Mouse (Mus musculus): ENCODE data around the gene Fat3.

Gene Fat3

DNA sequence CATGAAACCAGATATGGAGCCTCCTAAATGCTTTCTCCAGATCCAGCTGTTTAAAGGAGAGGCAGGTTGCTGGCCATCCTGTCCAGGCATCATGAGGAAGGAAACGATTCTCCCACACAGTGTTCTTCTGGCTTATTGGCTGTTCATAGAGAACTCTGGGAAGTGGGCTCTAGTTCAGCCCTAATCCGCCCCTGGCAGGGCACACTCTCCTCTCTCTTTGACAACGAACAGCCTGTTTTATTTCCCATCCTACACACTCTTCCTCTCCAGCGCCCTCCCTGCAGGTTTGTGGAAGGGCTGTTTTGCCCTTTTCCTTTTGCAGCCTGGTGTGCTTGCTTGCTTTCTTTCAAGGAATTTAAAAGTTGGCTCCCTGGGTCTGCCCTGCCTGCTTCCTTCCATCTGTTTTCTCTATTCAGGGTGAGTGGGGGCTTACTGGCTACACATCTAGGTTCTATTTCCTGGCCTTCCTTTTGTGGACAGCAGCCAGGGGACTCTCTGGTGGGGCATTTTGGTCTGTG is 472.6 kb downstream of the Fat3 start:
- DNase-seq (ENCODE audit: low spot score): no peak

GRCm38 (mm10) chr9:16026054-16026453 is 475.0 kb downstream of the Fat3 start:
- DNase-seq (ENCODE audit: low spot score): no peak

DNA sequence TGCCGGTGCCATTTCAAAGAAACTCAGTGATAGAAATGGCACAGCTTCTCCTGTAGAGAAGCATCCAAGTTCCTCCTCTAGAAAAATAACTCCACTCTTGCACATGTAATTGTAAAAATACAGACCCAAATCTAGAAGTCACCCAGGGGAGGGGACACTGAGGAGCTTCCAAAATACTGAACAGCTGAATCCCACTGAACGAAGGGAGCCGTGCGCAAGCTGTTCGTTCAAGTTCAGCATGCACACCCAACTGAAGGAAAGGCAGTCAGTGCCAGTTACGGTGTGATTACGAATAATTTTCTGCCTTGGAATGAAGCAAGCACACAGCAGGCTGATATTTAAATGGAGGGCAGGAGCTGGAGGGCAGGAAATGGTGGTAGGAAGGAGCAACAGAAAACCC is 476.4 kb downstream of the Fat3 start:
- DNase-seq (ENCODE audit: low spot score): no peak

GRCm38 (mm10) chr9:16014115-16014514 is 487.0 kb downstream of the Fat3 start:
- DNase-seq (ENCODE audit: low spot score): no peak

- no peak for DNase-seq (ENCODE audit: low spot score)
These were observed 489.7 kb downstream of the Fat3 start for GRCm38 (mm10) chr9:16011382-16011781.

GRCm38 (mm10) chr9:16007516-16007915 is 493.6 kb downstream of the Fat3 start:
- no peak for DNase-seq (ENCODE audit: low spot score)

DNA sequence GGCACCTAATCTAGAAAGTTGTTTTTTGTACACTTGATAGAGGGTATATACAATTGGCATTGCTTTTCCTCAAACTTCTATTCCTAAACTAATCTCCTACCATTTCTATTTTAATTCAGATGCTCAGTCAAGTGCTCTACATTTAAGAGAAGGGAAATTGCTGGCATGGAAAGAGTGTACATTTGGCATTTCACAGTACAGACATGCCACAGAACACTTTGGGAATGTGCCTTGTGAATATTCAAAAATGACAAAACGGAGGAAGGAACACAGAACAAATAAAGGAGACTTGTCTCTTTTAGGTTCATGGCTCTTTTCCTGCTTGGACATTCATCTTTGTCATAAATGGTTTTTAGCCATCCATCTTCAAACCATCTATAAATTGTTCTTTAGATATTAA is 498.1 kb downstream of the Fat3 start:
- no peak for DNase-seq (ENCODE audit: low spot score)

DNA sequence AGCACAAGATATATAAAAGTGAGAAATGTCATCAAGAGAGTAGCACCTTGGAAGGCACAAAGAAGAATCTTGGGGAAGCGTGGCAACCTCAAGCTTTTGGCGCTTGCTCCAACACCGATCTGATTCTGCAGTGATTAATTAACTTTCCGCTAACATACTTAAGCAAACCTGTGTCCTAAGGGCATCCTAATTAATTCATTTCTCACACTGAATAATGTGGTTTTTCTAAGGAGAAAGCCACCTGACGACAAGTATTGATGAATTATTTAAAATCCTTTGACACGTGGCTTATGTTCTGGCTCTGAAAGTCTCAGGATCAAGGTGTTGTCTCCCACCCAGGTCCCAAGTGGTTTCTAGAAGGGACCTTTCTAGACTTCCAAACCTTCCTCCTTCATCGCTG is 506.3 kb downstream of the Fat3 start:
- no peak for DNase-seq (ENCODE audit: low spot score)

- no peak for DNase-seq (ENCODE audit: low spot score)
These were observed 506.9 kb downstream of the Fat3 start for GRCm38 (mm10) chr9:15994177-15994576.

DNA sequence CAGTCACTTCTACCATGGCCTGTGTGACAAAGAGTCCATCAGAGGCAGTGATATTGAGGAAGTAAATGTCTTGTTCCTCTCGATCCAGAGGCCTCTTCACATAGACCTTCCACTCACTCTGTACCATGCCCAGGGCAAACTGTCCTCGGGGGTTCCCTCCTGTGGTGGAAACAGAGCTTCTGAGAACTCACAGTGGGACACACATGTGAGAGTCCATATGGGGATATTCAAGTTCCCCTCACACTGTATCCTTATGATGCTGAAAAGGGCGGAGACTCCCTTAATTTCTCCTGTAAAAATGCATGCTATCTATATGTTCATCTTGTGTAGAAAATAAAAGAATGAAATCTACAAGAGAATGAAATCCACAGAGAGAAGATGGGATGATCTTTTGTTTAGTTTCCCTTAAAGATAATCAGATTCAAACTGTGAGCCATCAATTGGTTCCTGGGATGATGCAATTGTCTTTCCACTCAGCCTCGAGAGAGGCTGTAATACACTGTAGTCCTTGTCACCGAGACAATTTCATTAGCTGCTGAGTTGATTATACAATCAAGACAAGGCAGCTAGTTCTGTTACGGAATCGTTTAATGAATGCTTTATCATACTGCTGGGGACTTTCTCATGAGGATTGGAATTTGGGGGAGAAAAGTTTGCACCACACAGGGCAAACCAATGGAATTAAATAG is 508.8 kb downstream of the Fat3 start:
- DNase-seq (ENCODE audit: low spot score): no peak

- DNase-seq (ENCODE audit: low spot score): no peak
These were observed 522.8 kb downstream of the Fat3 start for GRCm38 (mm10) chr9:15978317-15978716.

GRCm38 (mm10) chr9:15976959-15977663 is 524.0 kb downstream of the Fat3 start:
- no peak for DNase-seq (ENCODE audit: low spot score)

- no peak for DNase-seq (ENCODE audit: low spot score)
These were observed 525.1 kb downstream of the Fat3 start for GRCm38 (mm10) chr9:15975999-15976398.

GRCm38 (mm10) chr9:15972201-15972600 is 528.9 kb downstream of the Fat3 start:
- no peak for DNase-seq (ENCODE audit: low spot score)

DNA sequence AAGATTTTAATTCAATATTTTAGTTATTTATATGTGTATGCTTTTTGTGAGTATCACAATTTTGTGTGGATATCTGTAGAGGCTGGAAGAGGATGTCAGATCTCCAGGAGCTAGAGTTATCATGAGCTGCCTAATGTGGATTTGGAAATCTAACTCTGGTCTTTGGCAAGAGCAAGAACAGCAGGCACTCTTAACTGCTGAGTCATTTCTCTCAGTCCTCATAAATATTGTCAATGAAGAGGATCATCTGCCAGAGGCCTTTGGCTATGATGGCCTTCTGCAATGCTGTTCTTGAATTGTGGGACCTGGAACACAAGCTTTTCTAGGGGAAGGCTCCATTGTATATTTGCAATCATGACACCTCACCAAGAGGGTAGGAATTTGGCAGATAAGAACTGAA is 529.7 kb downstream of the Fat3 start:
- DNase-seq (ENCODE audit: low spot score): no peak

DNA sequence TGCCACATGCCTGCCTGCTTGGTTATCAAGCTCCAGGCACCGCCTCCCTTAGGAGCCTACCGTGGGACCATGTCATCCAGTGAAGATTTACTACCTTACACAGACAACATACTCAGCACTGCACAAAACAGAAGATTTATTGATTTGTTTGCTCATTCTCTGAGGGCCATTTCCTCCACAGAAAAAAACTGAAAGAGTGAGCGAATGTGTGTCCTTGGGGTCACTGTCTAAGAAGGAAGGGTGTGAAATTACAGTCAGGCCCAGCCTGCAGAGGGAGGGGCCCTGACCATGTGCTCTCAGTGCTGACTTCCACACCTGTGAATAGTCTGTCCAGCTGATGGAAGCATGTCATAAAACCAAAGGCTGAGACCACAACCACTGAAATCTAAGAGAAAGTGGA is 536.9 kb downstream of the Fat3 start:
- DNase-seq (ENCODE audit: low spot score): no peak

- DNase-seq (ENCODE audit: low spot score): no peak
These were observed 538.2 kb downstream of the Fat3 start for GRCm38 (mm10) chr9:15962886-15963285.

- no peak for DNase-seq (ENCODE audit: low spot score)
These were observed 542.8 kb downstream of the Fat3 start for GRCm38 (mm10) chr9:15958224-15958787.

DNA sequence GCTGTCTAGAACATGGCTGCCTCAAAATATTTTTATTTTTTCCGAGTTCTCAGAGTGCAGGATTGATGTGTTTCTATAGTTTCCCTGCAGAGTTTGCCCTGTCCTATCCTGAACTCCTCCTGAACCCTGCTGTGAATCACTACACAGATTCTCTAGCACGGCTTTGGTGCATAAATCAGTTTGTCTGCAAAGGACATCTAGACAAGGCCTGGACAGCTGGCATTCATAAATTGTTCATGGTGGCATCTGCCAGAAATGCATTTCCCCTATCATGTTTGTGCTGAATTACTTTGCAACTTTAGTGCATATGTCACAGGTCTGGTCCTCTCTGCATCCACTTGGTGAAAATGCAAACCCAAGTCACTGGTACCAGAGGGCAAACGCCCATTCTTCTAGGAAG is 543.3 kb downstream of the Fat3 start:
- no peak for DNase-seq (ENCODE audit: low spot score)

DNA sequence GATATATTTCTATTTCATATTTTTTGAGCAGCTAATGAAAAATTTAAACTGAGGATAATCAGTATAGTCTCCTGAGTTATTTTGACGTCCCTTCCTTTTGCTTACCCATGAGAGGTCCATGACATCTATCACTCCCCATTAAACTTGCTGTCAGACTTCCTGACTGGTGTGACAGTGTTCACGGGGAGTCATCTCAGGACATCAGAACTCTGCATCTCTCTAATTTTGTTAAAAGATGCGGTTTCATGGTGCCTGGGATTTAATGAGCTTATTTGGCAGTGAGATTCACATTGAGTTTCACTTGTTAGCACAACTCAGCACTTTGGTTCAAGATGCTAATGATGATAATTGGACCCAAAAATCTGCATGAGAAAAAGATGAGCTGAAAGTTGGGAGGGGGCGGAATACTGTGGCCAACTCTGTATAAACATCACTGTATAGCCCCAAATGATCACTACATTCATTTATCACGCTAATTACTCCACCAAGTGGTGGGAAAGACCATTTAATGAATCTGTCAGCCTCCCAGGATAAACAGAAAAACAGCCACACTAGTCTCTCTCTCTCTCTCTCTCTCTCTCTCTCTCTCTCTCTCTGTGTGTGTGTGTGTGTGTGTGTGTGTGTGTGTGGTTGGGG is 545.8 kb downstream of the Fat3 start:
- DNase-seq (ENCODE audit: low spot score): no peak

- DNase-seq (ENCODE audit: low spot score): no peak
These were observed 546.8 kb downstream of the Fat3 start for GRCm38 (mm10) chr9:15954338-15954704.

DNA sequence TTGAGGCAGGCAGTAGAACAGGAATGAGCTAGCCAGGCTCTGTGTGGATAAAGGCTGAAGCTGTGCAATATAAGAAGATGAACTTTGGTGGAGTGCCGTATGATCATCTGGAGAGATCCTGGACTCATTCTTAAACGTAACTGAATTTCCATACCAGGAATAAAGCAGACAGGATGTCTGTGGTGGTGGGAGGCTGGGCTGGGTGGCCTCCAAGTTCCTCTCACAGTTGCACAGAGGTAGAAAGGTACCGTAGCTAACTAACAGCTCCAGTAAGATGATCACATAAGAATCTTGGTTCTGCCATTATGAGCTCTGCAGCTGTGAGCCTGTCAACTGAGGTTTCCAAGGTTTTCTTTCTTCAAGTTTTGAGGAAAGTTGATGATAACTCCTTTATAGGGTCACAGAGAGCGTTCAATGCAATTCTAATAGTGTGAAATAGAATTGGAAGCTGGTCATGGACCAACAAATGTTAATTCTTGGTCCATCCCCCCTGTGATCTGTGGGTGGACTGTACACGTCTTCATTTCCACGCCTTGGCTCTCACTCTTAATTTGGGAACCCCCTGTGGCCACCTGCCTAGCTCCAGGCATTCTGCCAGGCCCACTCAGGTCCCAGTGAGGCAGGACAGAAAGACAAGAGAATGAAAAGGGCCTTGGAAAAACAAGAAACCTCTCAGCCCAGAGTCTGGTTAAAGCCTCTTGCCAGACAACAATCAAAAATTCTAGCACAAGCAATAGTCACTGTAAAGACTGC is 547.3 kb downstream of the Fat3 start:
- no peak for DNase-seq (ENCODE audit: low spot score)

Measured in MN1 (cell line).